Mouse (Mus musculus): Measurements from ENCODE around the gene Gm28539.
A peak's percentile ranks its signal among the peaks of the same experiment; 100 is the strongest.
"Not testable (repeated sequence)": the region's sequence is repeated elsewhere in the genome, so short reads cannot be mapped to it uniquely, and the experiment has no call there.

Gene Gm28539

DNA sequence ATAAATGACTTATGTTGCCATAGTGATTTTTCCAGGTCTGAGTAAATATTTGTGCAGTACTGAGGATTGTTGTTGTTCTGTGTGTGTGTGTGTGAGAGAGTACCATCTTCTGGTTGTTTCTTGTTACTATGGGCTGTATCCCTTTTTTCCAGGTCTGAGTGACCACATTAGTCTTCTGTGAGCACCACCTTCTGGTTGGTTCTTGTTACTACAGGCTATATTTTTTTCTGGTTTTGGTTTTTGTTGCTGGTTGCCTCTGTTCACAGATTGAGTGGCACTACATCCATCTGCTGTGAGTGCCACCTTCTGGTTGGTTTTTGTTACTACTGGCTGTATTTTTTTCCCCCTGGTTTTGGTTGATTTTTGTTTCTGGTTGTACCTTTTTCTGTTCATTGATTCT is 22.2 kb downstream of the Gm28539 start:
- peak; percentile 82 for DNase-seq

DNA sequence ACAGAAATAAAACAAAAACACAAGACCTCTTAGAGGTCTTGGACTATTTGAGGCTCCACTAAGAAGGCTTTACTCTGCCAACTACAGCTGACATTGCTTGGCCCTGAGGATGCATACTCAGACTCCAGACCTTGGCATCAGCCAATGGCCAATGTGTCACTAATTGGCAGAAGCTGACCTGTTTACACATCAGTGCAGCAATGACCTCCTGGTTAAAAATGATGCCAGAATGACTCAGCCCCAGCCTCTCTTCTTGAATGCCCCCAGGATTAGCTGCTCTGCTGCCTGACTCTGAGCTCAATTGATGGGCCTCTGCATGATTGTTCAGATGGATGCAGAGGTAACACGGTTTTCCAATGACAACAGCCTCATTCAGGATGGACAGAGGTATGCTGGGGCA is 23.8 kb downstream of the Gm28539 start:
- DNase-seq = peak; percentile 50

DNA sequence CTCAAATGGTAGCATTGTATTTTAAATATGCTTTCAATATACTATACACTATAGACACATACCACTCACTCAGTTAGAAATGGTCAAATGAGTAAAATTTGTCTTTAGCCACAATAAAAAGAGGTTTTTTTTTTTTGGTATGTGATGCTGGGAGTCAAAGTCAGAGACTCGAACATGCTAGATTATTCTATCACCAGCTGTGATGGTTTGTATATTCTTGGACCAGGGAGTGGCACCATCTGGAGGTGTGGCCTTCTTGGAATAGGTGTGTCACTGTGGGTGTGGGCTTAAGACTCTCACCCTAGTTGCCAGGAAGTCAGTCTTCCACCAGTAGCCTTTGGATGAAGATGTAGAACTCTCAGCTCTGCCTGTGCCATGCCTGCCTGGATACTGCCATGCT is 34.1 kb downstream of the Gm28539 start:
- not testable (repeated sequence) for DNase-seq

DNA sequence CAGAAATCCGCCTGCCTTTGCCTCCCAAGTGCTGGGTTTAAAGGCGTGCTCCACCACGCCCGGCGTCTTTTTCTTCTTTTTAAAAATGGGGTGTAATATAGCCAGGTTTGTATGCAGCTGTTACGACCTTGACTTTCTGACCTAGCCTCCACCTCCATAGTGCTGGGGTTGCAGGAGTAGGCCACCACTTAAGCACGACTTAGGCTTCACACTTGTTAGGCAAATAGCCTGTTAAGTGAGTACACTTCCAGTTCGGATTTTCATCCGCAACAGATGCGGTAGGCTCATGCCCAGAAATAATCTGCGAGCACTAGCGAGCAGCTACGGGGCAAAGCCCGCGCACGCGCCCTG is 39.7 kb downstream of the Gm28539 start:
- DNase-seq = no peak

DNA sequence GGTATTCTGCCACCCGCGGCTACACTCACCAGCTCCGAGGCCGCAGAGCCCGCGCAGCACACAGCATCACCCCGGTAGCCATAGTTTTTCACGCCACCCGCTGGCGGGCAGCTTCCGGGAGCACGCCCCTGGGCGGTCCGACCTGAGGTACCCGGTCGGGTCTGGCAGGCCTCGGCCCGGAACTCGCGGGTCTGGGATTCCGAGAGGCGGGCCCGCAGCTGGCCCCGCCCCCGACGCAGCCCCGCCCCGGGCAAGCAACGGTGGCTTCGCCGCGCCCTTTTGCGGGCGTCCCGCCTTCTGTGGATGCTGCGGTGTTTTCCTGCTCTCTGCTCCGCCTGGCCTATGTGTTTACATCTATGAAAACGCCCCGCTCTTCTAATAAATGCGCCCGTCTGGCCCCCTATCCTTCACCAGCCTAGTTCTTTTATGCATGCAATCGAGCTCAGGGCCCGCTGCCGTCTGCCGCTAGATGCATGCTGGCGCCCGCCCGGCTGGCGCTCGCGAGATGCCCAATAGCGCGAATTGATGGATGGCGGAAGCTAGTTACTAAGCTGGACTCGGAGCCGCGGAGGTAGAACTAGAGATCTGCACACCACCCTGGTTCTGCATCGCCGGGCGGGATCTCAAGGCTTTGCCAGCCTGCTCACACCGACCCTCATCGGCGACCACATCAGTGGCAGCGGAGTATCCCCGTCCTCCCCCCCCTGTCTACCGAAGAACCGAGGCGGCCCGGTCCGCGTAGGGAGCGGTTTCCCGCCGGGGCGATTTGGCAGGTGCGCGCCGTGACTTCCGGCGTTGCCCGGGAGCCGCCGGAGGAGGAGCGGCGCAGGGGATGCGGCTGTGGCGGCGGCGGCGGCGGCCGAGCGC is 40.3 kb downstream of the Gm28539 start, which contains the start of the genes Mrpl40 and Hira:
Gene Mrpl40, minus strand, starts transcription at position 421 of the 867 bp plus-strand sequence.
Gene Hira, plus strand, starts transcription at position 596 of the 867 bp plus-strand sequence.
- peak; percentile 96 for DNase-seq

DNA sequence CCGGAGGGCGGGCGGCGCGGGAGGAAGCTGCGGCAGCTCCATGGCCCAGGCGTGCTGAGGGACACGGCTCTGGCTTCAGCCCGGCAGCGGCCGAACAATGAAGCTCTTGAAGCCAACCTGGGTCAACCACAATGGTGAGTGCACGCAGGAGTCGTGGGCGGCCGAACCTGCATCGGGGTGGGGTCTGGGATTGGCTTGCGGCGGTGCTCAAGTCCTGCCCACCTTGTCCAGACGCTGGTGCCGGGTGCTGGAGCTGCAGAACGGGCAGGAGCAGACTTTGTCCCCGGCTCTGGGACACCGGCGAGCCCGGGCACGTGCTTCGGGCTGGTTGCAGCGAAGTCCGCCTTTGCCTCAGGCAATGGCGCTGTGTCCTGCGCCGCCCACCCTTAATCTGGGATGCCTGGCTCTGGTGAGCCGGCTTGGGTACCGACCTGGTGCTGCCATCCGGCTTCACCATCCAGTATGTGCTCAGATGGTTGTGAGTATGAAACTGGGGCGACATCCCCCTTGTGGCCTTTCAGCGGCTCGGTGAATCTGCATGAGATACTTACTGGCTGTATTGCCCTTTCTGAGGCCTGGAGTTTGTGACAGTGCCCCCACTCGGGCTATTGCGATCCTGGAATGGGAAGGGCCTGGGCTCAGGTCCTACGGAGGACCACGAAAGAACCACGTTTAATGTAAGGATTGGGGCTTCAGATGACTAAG is 41.2 kb downstream of the Gm28539 start:
- DNase-seq = peak; percentile 75

DNA sequence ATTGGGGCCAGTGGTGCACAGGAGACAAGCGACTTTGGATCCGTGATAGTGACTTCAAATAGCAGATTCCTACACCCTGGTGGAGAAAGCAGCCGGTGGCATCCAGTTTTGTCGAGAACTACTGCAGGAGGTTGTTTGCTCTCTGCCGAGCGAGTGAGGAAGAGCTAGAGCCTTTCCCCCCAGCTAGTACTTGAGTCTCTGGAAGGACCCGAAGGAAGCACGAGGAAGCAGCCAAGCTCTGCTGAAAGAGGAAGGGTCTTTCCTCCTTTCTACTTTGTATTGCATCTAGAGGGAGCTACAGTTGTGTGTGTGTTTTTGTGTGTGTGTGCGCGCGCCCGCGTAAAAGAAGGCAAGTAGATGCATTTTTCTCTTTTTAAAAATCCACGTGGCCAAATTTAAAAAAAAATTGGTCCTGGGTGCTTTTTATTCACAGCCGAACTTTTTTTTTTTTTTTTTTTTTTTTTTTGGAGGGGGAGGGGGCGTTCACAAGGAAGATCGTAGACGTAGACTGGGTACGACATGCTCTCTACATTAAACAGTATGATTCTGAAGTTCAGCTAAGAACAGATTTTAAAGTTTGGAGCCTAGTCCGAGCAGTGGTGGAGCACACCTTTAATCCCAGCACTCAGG is 41.8 kb downstream of the Gm28539 start:
- no peak for DNase-seq

DNA sequence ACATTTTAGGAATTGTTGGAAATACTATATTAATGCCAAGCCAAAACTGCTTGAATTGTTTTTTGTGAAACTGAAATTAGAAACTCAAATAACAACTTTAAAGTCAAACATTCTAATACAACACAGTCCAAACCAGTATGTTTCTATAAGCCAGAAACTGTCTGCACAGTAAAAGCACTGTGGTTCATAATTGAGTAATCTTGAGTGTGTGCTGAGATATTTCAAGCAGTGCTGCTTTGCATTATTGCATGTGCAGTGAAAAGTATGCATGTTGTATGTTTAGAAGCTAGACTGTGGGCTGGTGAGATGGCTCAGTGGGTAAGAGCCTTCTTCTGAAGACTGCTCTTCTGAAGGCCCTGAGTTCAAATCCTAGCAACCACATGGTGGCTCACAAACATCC is 47.7 kb downstream of the Gm28539 start:
- no peak for DNase-seq

- no peak for DNase-seq
These were observed 57.5 kb downstream of the Gm28539 start for GRCm38 (mm10) chr16:18893840-18894372.

DNA sequence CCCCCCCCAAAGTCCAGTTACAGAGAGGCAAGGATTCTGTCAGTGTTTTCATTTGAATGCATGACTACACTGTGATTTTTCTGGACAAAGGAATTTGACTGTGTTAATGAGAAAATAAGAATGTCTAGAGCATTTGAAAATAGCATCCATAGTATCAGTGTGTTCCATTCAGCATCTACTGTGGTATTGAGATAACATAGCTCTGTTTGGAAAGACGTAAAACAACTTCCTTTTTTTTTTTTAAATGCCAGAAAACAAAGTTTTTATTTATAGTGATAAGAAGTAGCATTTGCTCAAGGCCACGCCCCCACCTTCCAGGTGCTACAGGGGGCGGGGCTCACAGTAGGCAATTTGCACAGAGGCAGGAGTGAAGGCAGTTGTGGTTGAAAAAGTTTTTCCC is 58.9 kb downstream of the Gm28539 start:
- DNase-seq = no peak

DNA sequence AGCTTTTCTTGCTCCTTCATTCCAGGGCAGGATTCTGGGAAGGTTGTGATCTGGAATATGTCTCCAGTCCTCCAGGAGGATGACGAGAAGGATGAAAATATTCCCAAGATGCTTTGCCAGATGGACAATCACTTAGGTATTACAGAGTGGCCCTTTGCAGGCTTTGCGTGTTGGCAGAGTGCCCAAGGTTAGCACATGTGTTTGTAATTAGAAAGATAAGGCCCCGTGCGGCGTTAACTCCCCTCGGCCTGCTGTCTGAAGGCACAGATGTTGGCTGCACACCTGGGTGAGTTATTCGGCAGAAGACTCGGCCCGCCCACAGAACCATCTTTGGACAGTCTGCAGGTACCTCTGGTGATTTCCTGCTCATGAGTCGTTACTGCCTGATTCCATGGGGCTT is 60.0 kb downstream of the Gm28539 start:
- DNase-seq = no peak

DNA sequence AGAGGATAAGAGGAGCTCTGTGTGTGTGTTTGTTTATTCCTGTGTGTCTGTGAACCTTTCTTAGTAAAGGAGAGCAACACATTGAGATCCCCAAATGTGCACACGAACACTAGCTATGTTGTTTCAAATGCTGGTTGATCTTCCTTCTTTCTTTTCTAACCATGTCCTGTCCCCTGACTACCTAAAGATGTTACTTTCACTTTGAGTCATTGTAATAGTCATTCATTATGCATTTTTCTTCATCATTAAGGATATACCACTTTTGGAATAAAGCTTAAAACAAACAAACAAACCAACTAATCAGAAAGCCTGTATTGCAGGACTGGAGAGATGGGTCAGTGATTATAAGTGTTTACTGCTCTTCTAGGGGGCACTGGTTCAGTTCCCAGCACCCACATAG is 69.3 kb downstream of the Gm28539 start:
- DNase-seq = no peak

DNA sequence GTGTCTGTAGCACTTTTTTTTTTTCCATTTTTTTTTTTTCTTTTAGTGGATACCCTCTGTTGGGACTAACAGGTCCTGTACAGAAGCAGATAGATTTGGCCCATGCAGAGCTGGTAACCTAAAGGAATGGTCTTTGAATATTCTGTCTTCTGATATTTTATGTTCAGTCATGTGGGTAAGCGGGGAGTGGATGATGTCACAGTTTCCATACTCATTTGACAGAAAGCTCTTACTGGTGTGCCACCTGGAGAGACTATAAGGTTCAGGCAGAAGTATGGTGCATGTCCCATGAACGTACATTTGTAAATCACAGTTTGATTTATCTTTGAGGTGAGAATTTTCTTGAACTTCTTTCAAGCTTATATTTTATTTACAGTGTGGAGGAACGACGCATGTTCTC is 79.7 kb downstream of the Gm28539 start:
- no peak for DNase-seq

- DNase-seq = no peak
These were observed 85.4 kb downstream of the Gm28539 start for GRCm38 (mm10) chr16:18921771-18922170.

DNA sequence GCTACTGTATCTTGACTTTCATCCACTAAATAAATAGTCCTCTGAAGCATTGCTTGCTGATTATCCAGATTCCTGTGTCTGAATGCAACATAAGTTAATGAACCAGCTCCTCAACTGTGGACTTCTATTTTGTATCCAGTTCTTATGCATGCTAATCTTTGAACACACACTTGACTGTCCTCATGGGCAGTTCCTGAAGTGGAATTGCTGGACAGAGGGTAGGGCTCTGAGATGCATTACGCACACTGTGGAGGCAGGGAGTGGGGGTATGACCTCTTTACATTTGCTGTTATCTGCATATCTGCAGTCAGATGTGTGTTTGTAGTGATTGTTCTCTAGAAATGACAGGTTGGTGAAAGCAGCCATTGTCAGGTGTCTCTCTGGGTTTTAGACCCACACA is 91.6 kb downstream of the Gm28539 start:
- no peak for DNase-seq

GRCm38 (mm10) chr16:18938321-18939082 is 102.1 kb downstream of the Gm28539 start:
- DNase-seq = no peak

DNA sequence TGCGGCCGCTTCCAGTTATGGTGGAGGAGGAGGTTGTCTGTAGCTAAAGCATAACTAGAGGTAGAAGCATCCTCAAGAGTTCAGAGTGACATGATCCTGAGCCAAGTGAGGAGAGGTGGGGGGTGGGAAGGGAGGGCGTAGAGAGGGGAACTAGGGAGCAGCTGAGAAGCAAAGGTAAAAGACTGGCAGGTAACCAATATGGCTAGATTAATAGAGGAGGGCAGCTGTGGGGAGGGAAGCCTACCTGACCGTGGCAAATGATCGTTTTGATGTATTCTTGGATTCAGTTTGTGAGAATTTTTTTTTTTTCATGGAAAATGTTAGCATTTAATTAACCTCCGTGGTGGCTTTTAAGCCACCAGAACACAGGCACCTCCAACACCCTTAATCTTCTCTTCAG is 107.5 kb downstream of the Gm28539 start:
- DNase-seq = no peak

GRCm38 (mm10) chr16:18948941-18949340 is 112.6 kb downstream of the Gm28539 start:
- no peak for DNase-seq

GRCm38 (mm10) chr16:18950351-18950750 is 114.0 kb downstream of the Gm28539 start:
- no peak for DNase-seq

- no peak for DNase-seq
These were observed 116.4 kb downstream of the Gm28539 start for GRCm38 (mm10) chr16:18952813-18953212.

GRCm38 (mm10) chr16:18955070-18955469 is 118.7 kb downstream of the Gm28539 start:
- no peak for DNase-seq

- no peak for DNase-seq
These were observed 127.1 kb downstream of the Gm28539 start for GRCm38 (mm10) chr16:18963486-18963885.

All from cerebellum, adult 9-11 months (tissue).